Mouse (Mus musculus): ENCODE data around the gene Gm44502.

DNA sequence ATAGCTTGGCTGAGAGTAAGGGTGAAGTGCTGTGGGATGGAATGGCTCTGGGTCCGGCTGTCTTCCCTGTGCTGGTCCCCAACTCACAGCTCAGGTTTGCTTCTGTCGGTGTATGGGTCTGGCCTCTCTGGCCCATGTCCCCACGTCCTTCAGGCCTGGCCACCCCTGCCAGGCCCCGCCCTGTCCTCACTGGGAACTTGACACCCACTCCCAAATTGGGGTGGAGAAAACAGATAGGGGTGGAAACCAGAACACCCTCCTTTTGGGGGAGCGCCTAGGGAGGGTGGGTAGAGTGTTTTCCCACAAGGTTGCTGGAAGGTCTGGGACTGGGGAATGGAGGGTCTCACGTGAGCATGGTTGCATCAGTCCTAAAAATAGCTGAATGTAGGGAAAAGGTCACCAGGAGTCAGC, 3.8 kb downstream of the Gm44502 start, which contains the start of gene Cpt1b:
- no peak for TF ChIP-seq MAX (IDR thresholded peaks at IDR 0.05)
- TF ChIP-seq CTCF (IDR thresholded peaks at IDR 0.05; ENCODE audit: control insufficient read depth, insufficient read depth, insufficient read length): no peak
- TF ChIP-seq MYOD1 (IDR thresholded peaks at IDR 0.05; ENCODE audit: control insufficient read depth, insufficient read length, low read depth): no peak
- no peak for TF ChIP-seq USF1 (IDR thresholded peaks at IDR 0.05; ENCODE audit: low read depth)
